Mouse (Mus musculus): ENCODE data around the gene Hip1. TPM values are rescaled to one million over a fixed set of nuclear protein-coding genes. Genes with fewer than 3 reads are reported as not detected.

Gene Hip1
- polyA plus RNA-seq, 1 experiment from 2014 or later = 24.9 TPM

- no peak overlapping the region for H3K27ac ChIP-seq (replicated peaks)
- no peak overlapping the region for H3K4me3 ChIP-seq
- no peak overlapping the region for H3K4me2 ChIP-seq
- H3K9me3 ChIP-seq = no peaks in the 10 kb centered on the region
- no peak for ATAC-seq (ENCODE audit: extremely low read depth, insufficient number of reproducible peaks, low FRiP score, low TSS enrichment)
- WGBS = 79% methylated on average over 6 of the region's 6 CpGs
- peaks cover 22% of the 10 kb centered on the region for H3K36me3 ChIP-seq
- H3K9ac ChIP-seq = no peak overlapping the region
- H3K27me3 ChIP-seq (replicated peaks) = peaks cover 33% of the 10 kb centered on the region
- peaks cover 17% of the 10 kb centered on the region for H3K4me1 ChIP-seq
Measured at GRCm38 (mm10) chr5:135368312-135368711, 176.6 kb downstream of the Hip1 start.

- Histone ChIP-seq H3K4me1 (peaks cover 17% of the 10 kb centered on the region), H3K27me3 (replicated peaks) (peaks cover 33% of the 10 kb centered on the region), H3K36me3 (peaks cover 17% of the 10 kb centered on the region), H3K4me3 (no peak overlapping the region), H3K9me3 (no peaks in the 10 kb centered on the region), H3K9ac (no peak overlapping the region), H3K4me2 (no peak overlapping the region), H3K27ac (replicated peaks) (no peak overlapping the region)
- no peak for ATAC-seq (ENCODE audit: extremely low read depth, insufficient number of reproducible peaks, low FRiP score, low TSS enrichment)
- WGBS = 52% methylated on average over 6 of the region's 6 CpGs
Measured at GRCm38 (mm10) chr5:135367841-135368240, 177.1 kb downstream of the Hip1 start.

- Histone ChIP-seq H3K27me3 (replicated peaks) (peaks cover 33% of the 10 kb centered on the region), H3K27ac (replicated peaks) (no peak overlapping the region), H3K9me3 (no peaks in the 10 kb centered on the region), H3K4me3 (no peak overlapping the region), H3K9ac (no peak overlapping the region), H3K4me1 (no peaks in the 10 kb centered on the region), H3K4me2 (no peak overlapping the region), H3K36me3 (no peaks in the 10 kb centered on the region)
- no peak for ATAC-seq (ENCODE audit: extremely low read depth, insufficient number of reproducible peaks, low FRiP score, low TSS enrichment)
- 29% methylated on average over 12 of the region's 12 CpGs for WGBS
Measured at GRCm38 (mm10) chr5:135363540-135363939, 181.4 kb downstream of the Hip1 start.

- Histone ChIP-seq H3K4me2 (no peak overlapping the region), H3K4me3 (no peak overlapping the region), H3K4me1 (no peaks in the 10 kb centered on the region), H3K27me3 (replicated peaks) (peaks cover 33% of the 10 kb centered on the region), H3K9me3 (peaks cover 2% of the 10 kb centered on the region), H3K9ac (no peak overlapping the region), H3K27ac (replicated peaks) (no peak overlapping the region), H3K36me3 (no peaks in the 10 kb centered on the region)
- no peak for ATAC-seq (ENCODE audit: extremely low read depth, insufficient number of reproducible peaks, low FRiP score, low TSS enrichment)
- WGBS = 69% methylated on average over 3 of the region's 3 CpGs
Measured at GRCm38 (mm10) chr5:135362572-135362971, 182.3 kb downstream of the Hip1 start.

- no peak for ATAC-seq (ENCODE audit: extremely low read depth, insufficient number of reproducible peaks, low FRiP score, low TSS enrichment)
- no peak overlapping the region for H3K4me3 ChIP-seq
- no peak overlapping the region for H3K27ac ChIP-seq (replicated peaks)
- H3K27me3 ChIP-seq (replicated peaks) = peaks cover 19% of the 10 kb centered on the region
- WGBS = 57% methylated on average over 2 of the region's 2 CpGs
- H3K36me3 ChIP-seq = no peaks in the 10 kb centered on the region
- H3K9ac ChIP-seq = no peak overlapping the region
- no peak overlapping the region for H3K4me2 ChIP-seq
- peaks cover 4% of the 10 kb centered on the region for H3K9me3 ChIP-seq
- H3K4me1 ChIP-seq = no peaks in the 10 kb centered on the region
Measured at GRCm38 (mm10) chr5:135359772-135360171, 185.1 kb downstream of the Hip1 start.

GRCm38 (mm10) chr5:135357556-135357955 lies 187.4 kb downstream of the Hip1 start:
- Histone ChIP-seq H3K4me1 (no peaks in the 10 kb centered on the region), H3K9me3 (peaks cover 4% of the 10 kb centered on the region), H3K4me3 (no peak overlapping the region), H3K36me3 (no peaks in the 10 kb centered on the region), H3K9ac (no peak overlapping the region), H3K27me3 (replicated peaks) (peaks cover 28% of the 10 kb centered on the region), H3K4me2 (no peak overlapping the region), H3K27ac (replicated peaks) (no peak overlapping the region)
- 67% methylated on average over 2 of the region's 2 CpGs for WGBS
- no peak for ATAC-seq (ENCODE audit: extremely low read depth, insufficient number of reproducible peaks, low FRiP score, low TSS enrichment)

Small RNA genes within 50 kb of the gene (microRNA-seq; reads per million reads assigned to microRNA genes)
- gene Mir7033 = 1.0 reads per million

Other genes starting within 250 kb of the Hip1 start
- 0.11 and 0.33 TPM in 2 replicates for gene Fkbp6, start 195.1 kb downstream of the Hip1 start, polyA plus RNA-seq (2015; fragmentation: Nextera tagmentation; extraction: Ambion mirVana)
- gene Trim50, start 191.8 kb downstream of the Hip1 start, polyA plus RNA-seq (2015; fragmentation: Nextera tagmentation; extraction: Ambion mirVana) = not detected in 2 replicates
- 21.5 and 21.8 TPM in 2 replicates for gene Nsun5, start 175.2 kb downstream of the Hip1 start, polyA plus RNA-seq (2015; fragmentation: Nextera tagmentation; extraction: Ambion mirVana)
- 8.7 and 10.0 TPM in 2 replicates for gene Pom121, start 150.6 kb downstream of the Hip1 start, polyA plus RNA-seq (2015; fragmentation: Nextera tagmentation; extraction: Ambion mirVana)
- not detected in 2 replicates for gene Ccl26, start 18.4 kb upstream of the Hip1 start, polyA plus RNA-seq (2015; fragmentation: Nextera tagmentation; extraction: Ambion mirVana)
- 2.4 and 2.9 TPM in 2 replicates for gene Ccl24, start 27.9 kb upstream of the Hip1 start, polyA plus RNA-seq (2015; fragmentation: Nextera tagmentation; extraction: Ambion mirVana)
- 32.4 and 35.2 TPM in 2 replicates for gene Rhbdd2, start 87.5 kb upstream of the Hip1 start, polyA plus RNA-seq (2015; fragmentation: Nextera tagmentation; extraction: Ambion mirVana)
- gene Por, start 124.9 kb upstream of the Hip1 start, polyA plus RNA-seq (2015; fragmentation: Nextera tagmentation; extraction: Ambion mirVana) = 44.6 and 47.6 TPM in 2 replicates
- gene Tmem120a, start 199.3 kb upstream of the Hip1 start, polyA plus RNA-seq (2015; fragmentation: Nextera tagmentation; extraction: Ambion mirVana) = 30.8 and 32.0 TPM in 2 replicates
- 0.29 TPM in 1 of 2 replicates, not detected in the other for gene Styxl1, start 233.3 kb upstream of the Hip1 start, polyA plus RNA-seq (2015; fragmentation: Nextera tagmentation; extraction: Ambion mirVana)
- 966 and 1,014 TPM in 2 replicates for gene Mdh2, start 233.4 kb upstream of the Hip1 start, polyA plus RNA-seq (2015; fragmentation: Nextera tagmentation; extraction: Ambion mirVana)